Mouse (Mus musculus) MEL-GATA-1-ER (cell line): ENCODE data around the gene Sh3d21.

Experiments
- DNase-seq: peaks from one replicate; pipeline ENCODE4 v3.0.0-alpha.2; 2012; ENCODE audit warnings: low read depth; ENCODE audit errors: extremely low read depth

The Sh3d21 gene

DNA sequence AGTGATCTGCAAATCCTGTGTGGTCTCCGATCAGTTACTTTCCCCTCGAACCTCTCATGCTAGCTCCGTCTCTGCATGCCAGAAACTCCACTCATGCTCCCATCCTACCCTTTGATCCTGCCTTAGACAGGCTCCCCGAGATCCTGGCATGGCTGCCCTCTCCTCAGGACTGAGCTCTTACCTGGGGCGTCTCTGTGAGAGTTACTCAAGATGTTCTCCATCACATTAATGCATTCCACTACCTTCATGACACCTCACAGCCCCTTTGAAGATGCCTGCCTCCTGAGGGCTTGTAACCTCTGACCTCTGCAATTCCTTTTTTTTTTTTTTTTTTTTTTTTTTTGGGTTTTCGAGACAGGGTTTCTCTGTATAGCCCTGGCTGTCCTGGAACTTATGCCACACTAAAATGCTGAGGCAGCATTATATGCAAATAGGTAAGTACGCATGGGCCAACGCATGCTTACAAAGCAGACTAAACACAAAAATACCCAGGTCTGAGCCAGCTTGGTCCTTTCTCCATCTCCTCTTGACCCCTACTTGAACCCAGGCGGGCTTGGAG is 16.2 kb downstream of the Sh3d21 start:
- no peak for DNase-seq

DNA sequence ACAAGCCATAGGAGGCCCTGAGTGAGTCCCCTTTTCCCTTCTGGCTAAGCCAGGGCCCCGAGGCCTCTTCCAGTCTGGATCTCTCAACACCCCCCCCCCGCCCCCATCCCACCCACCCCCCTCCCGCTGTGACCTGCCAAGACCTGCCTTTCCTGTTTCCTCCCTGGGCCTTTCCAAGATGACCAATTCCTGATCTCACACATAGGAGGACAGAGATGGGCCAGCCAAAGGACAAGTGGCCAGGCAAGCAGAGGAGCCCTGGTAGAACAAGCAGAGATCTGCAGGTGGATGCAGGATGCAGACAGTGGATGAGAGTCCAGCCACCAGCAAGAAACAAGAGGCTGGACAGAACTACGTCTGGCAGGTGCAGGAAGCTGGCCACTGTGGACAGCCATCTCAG is 17.9 kb downstream of the Sh3d21 start:
- DNase-seq: no peak

GRCm38 (mm10) chr4:126141021-126141420 is 22.3 kb downstream of the Sh3d21 start:
- DNase-seq: no peak

DNA sequence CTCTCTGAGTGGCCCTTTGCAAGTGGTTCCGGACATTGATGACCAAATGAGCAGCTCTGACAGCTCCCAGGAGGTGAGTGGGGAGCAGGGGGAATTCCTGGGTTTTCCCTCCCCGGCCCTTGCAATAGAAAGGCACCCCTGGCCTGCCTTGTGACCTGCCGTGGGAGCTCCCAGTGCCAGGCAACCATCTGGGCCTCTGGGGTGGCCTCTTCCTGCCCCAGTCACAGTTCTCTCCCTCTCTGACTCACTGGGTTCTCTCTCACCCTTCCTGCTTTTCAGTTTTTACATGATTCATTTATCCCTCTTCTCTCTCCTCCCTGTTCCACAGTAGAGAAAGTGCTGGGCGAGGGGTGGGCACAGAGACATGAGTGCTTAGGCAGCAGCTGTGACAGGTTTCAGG is 25.5 kb downstream of the Sh3d21 start:
- no peak for DNase-seq

DNA sequence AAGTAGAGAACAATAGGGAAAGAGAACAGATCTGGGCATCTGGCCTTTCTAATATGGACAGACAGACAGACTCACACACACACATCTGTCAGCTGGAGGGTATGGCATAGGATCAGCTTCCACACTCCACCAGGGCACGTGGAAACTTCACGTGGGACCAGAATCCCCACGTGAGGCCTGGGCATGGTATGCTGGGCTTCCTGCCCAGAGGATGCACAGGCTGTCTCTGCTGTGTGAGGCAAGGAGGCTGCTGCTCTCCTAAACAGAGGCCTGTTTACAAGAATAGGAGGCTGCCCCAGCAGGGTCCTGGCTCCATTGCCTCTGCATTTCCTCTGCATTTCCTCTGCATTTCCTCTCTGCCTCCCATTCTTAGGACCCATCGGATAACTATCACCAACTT is 28.7 kb downstream of the Sh3d21 start:
- DNase-seq: no peak

DNA sequence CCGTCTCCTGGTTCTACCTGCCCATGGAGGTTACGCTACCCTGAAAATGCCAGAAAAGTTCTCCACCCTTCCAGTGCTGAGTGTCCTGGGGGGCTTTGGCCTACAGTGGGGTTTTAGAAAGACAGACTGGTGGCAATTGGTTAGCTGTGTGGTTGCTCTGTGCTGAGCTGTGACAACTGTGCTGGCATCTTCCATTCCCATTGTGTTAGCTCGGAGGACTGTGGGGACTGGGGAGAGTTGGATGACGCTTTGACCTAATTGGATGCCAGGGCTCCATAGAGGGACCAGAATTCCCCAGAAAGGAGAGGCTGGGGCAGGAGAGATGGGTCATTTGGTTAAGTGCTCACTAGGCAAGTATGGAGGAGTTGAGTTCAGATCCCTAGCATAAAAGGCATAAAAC is 29.1 kb downstream of the Sh3d21 start:
- no peak for DNase-seq

- no peak for DNase-seq
Measured at GRCm38 (mm10) chr4:126132636-126133264, 30.5 kb downstream of the Sh3d21 start.

- no peak for DNase-seq
Measured at GRCm38 (mm10) chr4:126131290-126132121, 31.8 kb downstream of the Sh3d21 start.

DNA sequence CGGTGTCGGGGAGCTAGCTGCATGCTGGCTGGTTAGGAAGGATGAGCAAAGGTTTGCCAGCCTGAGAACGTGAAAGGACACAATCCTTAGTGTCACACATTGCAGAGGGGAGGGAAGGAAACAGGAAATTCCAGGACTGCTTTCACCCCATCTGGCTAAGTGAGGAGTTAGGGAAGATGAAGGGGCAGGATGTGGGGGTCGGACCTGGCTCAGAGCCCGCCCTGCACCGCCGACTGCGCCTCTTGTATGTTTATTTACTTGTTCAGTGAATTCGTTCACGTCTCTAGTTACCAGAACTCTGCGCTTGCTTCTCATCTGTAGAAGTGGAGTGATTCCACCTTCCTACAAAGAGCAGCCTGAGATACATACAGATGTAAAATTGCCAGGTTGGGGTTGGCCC is 32.8 kb downstream of the Sh3d21 start:
- no peak for DNase-seq

DNA sequence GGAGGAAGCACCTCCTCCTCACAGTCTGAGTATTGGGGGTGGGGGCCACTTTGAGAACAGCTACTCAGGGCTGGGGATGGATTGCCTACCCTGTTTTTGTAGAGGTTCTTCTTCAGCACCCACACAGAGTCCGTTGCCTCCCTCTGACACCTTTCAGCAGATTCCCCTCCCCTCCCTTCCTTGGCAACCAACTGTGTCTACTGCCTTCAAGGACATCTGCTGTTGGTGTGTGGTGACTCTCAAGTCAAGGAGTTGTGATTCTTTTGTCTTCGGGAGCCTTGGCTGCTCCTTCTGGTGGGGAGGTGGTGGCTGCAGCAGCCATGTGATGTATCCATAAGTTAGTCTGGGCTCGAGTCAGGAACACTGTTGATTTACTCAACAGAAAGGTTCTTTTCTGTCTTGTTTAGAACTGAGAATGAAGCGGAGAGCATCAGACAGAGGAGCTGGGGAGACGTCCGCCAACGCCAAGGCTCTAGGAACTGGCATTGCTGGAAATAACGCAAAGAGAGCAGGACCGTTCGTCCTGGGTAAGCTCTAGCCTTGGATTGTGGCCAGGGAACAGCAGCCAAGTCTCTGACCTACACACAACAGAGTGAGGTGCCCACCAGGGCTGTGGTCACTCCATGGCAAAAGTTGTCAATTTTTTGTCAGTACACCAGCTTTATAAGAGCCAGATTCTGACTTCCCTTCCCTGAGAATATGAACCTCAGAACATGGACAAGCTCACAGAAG is 39.8 kb downstream of the Sh3d21 start:
- DNase-seq: no peak

GRCm38 (mm10) chr4:126120506-126120905 is 42.8 kb downstream of the Sh3d21 start:
- DNase-seq: no peak

DNA sequence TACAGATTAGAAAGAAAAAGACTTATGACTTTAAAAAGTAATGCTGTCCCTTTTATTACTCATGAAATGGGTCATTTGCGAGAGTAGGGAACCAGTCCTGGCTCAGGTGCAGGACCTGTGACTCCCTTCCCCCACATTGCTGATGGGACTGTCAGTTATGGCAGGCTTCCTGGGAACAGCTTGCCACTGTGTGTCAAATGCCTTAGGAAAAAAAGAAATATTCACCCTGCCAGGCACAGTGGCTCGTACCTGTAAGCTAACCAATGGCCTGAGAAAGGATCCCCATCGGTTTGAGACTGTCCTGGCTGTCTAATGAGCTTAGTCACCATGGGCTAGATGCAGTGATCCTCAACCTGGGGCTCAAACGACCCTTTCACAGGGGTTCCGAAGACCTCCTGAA is 43.2 kb downstream of the Sh3d21 start:
- no peak for DNase-seq

DNA sequence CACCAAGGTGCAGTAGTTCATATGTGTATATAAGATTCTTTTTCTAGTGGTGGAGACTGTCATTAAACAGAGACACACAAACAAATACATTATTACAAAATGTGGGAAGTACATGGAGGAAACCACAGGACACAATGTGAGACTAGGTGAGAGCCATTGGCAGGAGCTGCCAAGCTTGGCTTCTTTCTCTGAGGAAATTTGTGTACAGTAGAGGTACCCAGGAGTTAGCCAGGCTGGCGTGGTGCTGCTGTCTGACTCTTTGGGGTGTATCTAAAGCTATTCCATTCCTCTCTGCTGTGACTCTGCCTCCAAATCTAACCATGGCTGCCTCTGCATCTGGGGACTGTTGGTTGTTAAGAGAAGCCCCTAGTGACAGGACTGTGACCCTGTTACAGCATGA is 44.2 kb downstream of the Sh3d21 start:
- no peak for DNase-seq

DNA sequence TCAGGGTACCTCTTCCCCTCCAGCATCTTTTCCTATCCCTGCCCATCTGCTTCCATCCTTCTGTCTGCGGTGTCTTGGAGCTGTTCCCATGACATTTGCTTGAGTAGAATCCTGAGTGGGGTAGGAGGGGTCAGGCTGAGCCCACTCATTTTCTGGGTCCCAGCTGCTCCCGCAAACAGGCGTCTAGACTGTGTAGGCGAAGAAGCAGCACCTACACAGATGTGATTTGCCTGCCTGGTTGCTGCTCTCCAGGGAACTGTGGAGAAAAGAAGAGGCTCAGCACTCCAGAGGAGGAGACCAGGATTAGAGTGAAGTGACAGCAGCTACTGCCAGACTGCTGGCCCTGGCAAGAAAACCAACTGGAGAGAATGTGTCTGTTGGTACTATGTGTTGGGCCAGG is 44.6 kb downstream of the Sh3d21 start:
- DNase-seq: no peak

- DNase-seq: no peak
Measured at GRCm38 (mm10) chr4:126117116-126117515, 46.2 kb downstream of the Sh3d21 start.

GRCm38 (mm10) chr4:126115871-126116521 is 47.3 kb downstream of the Sh3d21 start:
- DNase-seq: no peak

- DNase-seq: no peak
Measured at GRCm38 (mm10) chr4:126115411-126115810, 47.9 kb downstream of the Sh3d21 start.

DNA sequence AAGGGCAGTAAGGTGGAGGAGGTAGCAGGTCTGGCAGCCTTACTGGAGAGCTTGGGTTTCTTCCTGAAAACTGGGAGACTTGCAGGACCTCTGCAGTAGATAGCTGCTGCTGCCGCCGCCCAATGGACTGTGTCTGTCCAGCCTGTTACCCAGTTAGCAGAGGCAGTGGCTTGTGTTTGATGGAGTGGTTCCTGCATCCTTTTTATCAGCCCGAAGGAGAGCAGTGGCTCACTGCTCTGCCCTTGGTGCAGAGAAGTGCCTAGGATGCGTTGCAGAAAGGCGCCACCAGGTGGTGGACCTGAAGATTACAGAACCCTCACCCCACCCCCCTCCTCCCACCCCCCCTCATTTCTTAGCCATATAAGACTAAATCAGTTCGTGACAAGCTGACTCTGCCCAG is 49.3 kb downstream of the Sh3d21 start:
- no peak for DNase-seq

DNA sequence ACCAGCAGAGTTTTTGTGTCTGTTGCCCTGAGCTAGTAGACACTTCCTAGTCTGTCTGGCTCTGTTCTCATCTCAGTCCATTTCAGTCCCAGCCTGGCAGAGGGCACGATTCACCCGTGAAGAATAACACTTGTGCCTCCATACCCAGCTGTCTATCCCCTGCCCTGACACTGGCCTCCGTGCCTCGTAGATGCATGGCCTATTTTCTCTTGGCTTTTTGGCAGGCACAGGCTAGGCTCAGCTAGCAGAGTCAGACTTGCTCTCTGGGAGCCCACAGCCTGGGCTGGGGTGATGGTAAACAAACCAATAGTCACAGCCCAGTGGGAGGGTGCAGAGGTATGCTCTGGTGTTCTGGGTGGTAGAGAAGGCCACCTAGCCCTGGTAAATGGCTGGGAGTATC is 50.0 kb downstream of the Sh3d21 start:
- no peak for DNase-seq

DNA sequence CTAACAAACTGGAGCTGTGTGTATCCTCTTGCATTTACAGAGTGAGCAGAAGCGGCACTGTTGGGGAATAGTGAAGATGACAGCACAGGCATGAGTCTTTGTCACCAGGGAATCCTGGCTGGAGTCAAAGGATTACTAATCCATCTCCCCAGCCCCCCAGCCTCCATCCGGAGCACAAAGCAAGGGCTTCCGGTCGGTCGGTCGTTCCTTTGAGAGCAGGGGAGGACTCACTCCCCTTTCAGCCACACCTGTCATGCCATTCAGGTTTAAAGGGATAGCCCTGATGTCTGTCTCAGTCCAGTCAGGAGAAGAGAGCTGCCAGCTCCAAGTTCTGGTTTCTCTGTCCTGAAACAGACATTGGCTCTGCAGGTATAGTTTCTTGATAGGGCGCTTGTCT is 52.1 kb downstream of the Sh3d21 start:
- no peak for DNase-seq

DNA sequence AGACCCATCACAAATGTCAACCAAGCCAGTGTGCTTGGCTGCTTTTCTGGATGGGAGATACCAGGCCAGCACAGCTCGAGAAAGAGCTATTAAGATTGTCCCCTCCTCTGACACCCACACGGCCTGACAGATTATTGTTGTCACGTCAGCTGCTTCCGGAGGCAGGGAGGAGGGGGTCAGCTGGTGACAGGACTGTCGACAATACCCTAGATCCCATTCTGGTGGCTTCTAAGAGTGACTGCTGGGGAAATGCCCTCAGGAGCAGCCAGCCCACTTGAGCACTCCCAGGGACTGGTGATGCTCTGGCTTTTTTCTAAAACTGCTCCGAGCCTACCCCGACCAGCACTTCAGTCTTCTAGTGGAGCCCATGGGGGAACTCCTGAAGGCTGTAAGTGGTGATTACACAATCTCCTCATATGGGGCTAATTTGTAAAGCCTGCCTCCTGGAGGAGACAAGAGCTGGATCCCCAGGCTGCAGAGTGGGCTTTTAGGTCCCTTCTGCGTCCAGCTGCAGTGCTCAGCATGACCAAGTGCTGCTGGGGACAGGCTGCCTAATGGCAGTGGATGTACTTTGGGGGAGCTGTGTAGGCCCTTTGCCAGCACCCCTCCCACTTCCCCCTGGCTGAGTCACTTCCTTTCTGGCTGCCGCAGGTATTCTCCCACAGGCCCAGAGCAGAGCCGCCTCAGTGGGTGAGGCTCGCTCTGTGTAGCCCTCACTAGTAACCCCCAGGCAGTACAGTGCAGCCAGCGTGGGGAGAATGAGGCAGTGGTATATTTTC is 52.7 kb downstream of the Sh3d21 start:
- DNase-seq: peak; percentile 75
